Mouse (Mus musculus): Measurements from ENCODE around the gene Rev3l. TPM values are rescaled to one million over a fixed set of nuclear protein-coding genes. Genes with fewer than 3 reads are reported as not detected.

The Rev3l gene
- 17.2 and 23.7 TPM in 2 replicates for polyA plus RNA-seq (2014; fragmentation: Nextera tagmentation; extraction: Ambion mirVana)

- peak; percentile 97 for DNase-seq (ENCODE audit: low spot score)
- under 1% methylated on average over 39 of the region's 64 CpGs for WGBS
- Histone ChIP-seq H3K4me3 (ENCODE audit: low read depth, low read length) (peak within 1 kb of the TSS; percentile 88), H3K27ac (ENCODE audit: low read depth, low read length) (peak within 1 kb of the TSS; percentile 99), H3K9me3 (ENCODE audit: control insufficient read depth, low read length) (no peaks in the 10 kb centered on the region), H3K27me3 (ENCODE audit: control insufficient read depth, insufficient read depth, low read length) (no peaks in the 10 kb centered on the region), H3K4me1 (replicated peaks; ENCODE audit: control insufficient read depth, insufficient read depth, low read length) (no peaks in the 10 kb centered on the region), H3K4me2 (replicated peaks; ENCODE audit: low read depth, low read length) (peak within 1 kb of the TSS; percentile 55), H3K9ac (ENCODE audit: low read depth, low read length) (peak within 1 kb of the TSS; percentile 95), H3K36me3 (ENCODE audit: control insufficient read depth, insufficient read depth, low read length) (no peaks in the 10 kb centered on the region)
- peak; percentile 87 for ATAC-seq (ENCODE audit: low FRiP score)
These were observed at the start of gene Rev3l for GRCm38 (mm10) chr10:39731736-39732265. TSS of gene Rev3l (plus strand) at chr10:39732118.

- WGBS, result 87% methylated on average over 2 of the region's 2 CpGs
- Histone ChIP-seq H3K27me3 (ENCODE audit: control insufficient read depth, insufficient read depth, low read length) (no peaks in the 10 kb centered on the region), H3K9ac (ENCODE audit: low read depth, low read length) (no peak overlapping the region), H3K36me3 (ENCODE audit: control insufficient read depth, insufficient read depth, low read length) (no peaks in the 10 kb centered on the region), H3K27ac (ENCODE audit: low read depth, low read length) (no peak overlapping the region), H3K9me3 (ENCODE audit: control insufficient read depth, low read length) (no peaks in the 10 kb centered on the region), H3K4me1 (replicated peaks; ENCODE audit: control insufficient read depth, insufficient read depth, low read length) (no peaks in the 10 kb centered on the region), H3K4me2 (replicated peaks; ENCODE audit: low read depth, low read length) (no peak overlapping the region), H3K4me3 (ENCODE audit: low read depth, low read length) (no peak overlapping the region)
- no peak for ATAC-seq (ENCODE audit: low FRiP score)
- no peak for DNase-seq (ENCODE audit: low spot score)
These were observed 49.4 kb upstream of the Rev3l start for GRCm38 (mm10) chr10:39682556-39682955.

GRCm38 (mm10) chr10:39683481-39683880 lies 48.4 kb upstream of the Rev3l start:
- no peaks in the 10 kb centered on the region for H3K27me3 ChIP-seq (ENCODE audit: control insufficient read depth, insufficient read depth, low read length)
- no peaks in the 10 kb centered on the region for H3K9me3 ChIP-seq (ENCODE audit: control insufficient read depth, low read length)
- no peaks in the 10 kb centered on the region for H3K36me3 ChIP-seq (ENCODE audit: control insufficient read depth, insufficient read depth, low read length)
- WGBS, result 93% methylated on average over 2 of the region's 2 CpGs
- no peak overlapping the region for H3K4me2 ChIP-seq (replicated peaks; ENCODE audit: low read depth, low read length)
- no peak overlapping the region for H3K27ac ChIP-seq (ENCODE audit: low read depth, low read length)
- ATAC-seq (ENCODE audit: low FRiP score) (no peak), DNase-seq (ENCODE audit: low spot score) (no peak)
- H3K4me3 ChIP-seq (ENCODE audit: low read depth, low read length), result no peak overlapping the region
- H3K9ac ChIP-seq (ENCODE audit: low read depth, low read length), result no peak overlapping the region
- no peaks in the 10 kb centered on the region for H3K4me1 ChIP-seq (replicated peaks; ENCODE audit: control insufficient read depth, insufficient read depth, low read length)

GRCm38 (mm10) chr10:39686811-39687210 lies 45.1 kb upstream of the Rev3l start:
- Histone ChIP-seq H3K27ac (ENCODE audit: low read depth, low read length) (no peak overlapping the region), H3K4me2 (replicated peaks; ENCODE audit: low read depth, low read length) (no peak overlapping the region), H3K4me3 (ENCODE audit: low read depth, low read length) (no peak overlapping the region), H3K27me3 (ENCODE audit: control insufficient read depth, insufficient read depth, low read length) (no peaks in the 10 kb centered on the region), H3K9ac (ENCODE audit: low read depth, low read length) (no peak overlapping the region), H3K9me3 (ENCODE audit: control insufficient read depth, low read length) (no peaks in the 10 kb centered on the region), H3K36me3 (ENCODE audit: control insufficient read depth, insufficient read depth, low read length) (no peaks in the 10 kb centered on the region), H3K4me1 (replicated peaks; ENCODE audit: control insufficient read depth, insufficient read depth, low read length) (no peaks in the 10 kb centered on the region)
- WGBS, result 94% methylated on average over 4 of the region's 4 CpGs
- DNase-seq (ENCODE audit: low spot score) (no peak), ATAC-seq (ENCODE audit: low FRiP score) (no peak)

- Histone ChIP-seq H3K9ac (ENCODE audit: low read depth, low read length) (no peak overlapping the region), H3K27me3 (ENCODE audit: control insufficient read depth, insufficient read depth, low read length) (no peaks in the 10 kb centered on the region), H3K4me1 (replicated peaks; ENCODE audit: control insufficient read depth, insufficient read depth, low read length) (no peaks in the 10 kb centered on the region), H3K4me2 (replicated peaks; ENCODE audit: low read depth, low read length) (no peak overlapping the region), H3K27ac (ENCODE audit: low read depth, low read length) (no peak overlapping the region), H3K4me3 (ENCODE audit: low read depth, low read length) (no peak overlapping the region), H3K36me3 (ENCODE audit: control insufficient read depth, insufficient read depth, low read length) (no peaks in the 10 kb centered on the region), H3K9me3 (ENCODE audit: control insufficient read depth, low read length) (no peaks in the 10 kb centered on the region)
- no peak for DNase-seq (ENCODE audit: low spot score)
- WGBS, result 93% methylated on average over 3 of the region's 3 CpGs
- no peak for ATAC-seq (ENCODE audit: low FRiP score)
These were observed 44.1 kb upstream of the Rev3l start for GRCm38 (mm10) chr10:39687851-39688250.

GRCm38 (mm10) chr10:39691351-39692064 lies 40.4 kb upstream of the Rev3l start:
- WGBS, result 65% methylated on average over 11 of the region's 11 CpGs
- no peaks in the 10 kb centered on the region for H3K27me3 ChIP-seq (ENCODE audit: control insufficient read depth, insufficient read depth, low read length)
- no peak overlapping the region for H3K4me3 ChIP-seq (ENCODE audit: low read depth, low read length)
- H3K4me2 ChIP-seq (replicated peaks; ENCODE audit: low read depth, low read length), result no peak overlapping the region
- H3K9me3 ChIP-seq (ENCODE audit: control insufficient read depth, low read length), result no peaks in the 10 kb centered on the region
- DNase-seq (ENCODE audit: low spot score) (no peak), ATAC-seq (ENCODE audit: low FRiP score) (no peak)
- no peak overlapping the region for H3K9ac ChIP-seq (ENCODE audit: low read depth, low read length)
- H3K4me1 ChIP-seq (replicated peaks; ENCODE audit: control insufficient read depth, insufficient read depth, low read length), result no peaks in the 10 kb centered on the region
- no peak overlapping the region for H3K27ac ChIP-seq (ENCODE audit: low read depth, low read length)
- H3K36me3 ChIP-seq (ENCODE audit: control insufficient read depth, insufficient read depth, low read length), result no peaks in the 10 kb centered on the region

GRCm38 (mm10) chr10:39692152-39692551 lies 39.8 kb upstream of the Rev3l start:
- H3K4me1 ChIP-seq (replicated peaks; ENCODE audit: control insufficient read depth, insufficient read depth, low read length), result no peaks in the 10 kb centered on the region
- no peaks in the 10 kb centered on the region for H3K27me3 ChIP-seq (ENCODE audit: control insufficient read depth, insufficient read depth, low read length)
- ATAC-seq (ENCODE audit: low FRiP score), result no peak
- no peaks in the 10 kb centered on the region for H3K9me3 ChIP-seq (ENCODE audit: control insufficient read depth, low read length)
- no peaks in the 10 kb centered on the region for H3K36me3 ChIP-seq (ENCODE audit: control insufficient read depth, insufficient read depth, low read length)
- H3K4me2 ChIP-seq (replicated peaks; ENCODE audit: low read depth, low read length), result no peak overlapping the region
- DNase-seq (ENCODE audit: low spot score), result no peak
- no peak overlapping the region for H3K27ac ChIP-seq (ENCODE audit: low read depth, low read length)
- H3K4me3 ChIP-seq (ENCODE audit: low read depth, low read length), result no peak overlapping the region
- no peak overlapping the region for H3K9ac ChIP-seq (ENCODE audit: low read depth, low read length)
- 81% methylated on average over 2 of the region's 2 CpGs for WGBS

GRCm38 (mm10) chr10:39707717-39708510 lies 24.0 kb upstream of the Rev3l start:
- DNase-seq (ENCODE audit: low spot score) (no peak), ATAC-seq (ENCODE audit: low FRiP score) (no peak)
- Histone ChIP-seq H3K36me3 (ENCODE audit: control insufficient read depth, insufficient read depth, low read length) (no peaks in the 10 kb centered on the region), H3K9me3 (ENCODE audit: control insufficient read depth, low read length) (no peaks in the 10 kb centered on the region), H3K4me3 (ENCODE audit: low read depth, low read length) (no peak overlapping the region), H3K4me2 (replicated peaks; ENCODE audit: low read depth, low read length) (no peak overlapping the region), H3K27ac (ENCODE audit: low read depth, low read length) (no peak overlapping the region), H3K4me1 (replicated peaks; ENCODE audit: control insufficient read depth, insufficient read depth, low read length) (no peaks in the 10 kb centered on the region), H3K27me3 (ENCODE audit: control insufficient read depth, insufficient read depth, low read length) (no peaks in the 10 kb centered on the region), H3K9ac (ENCODE audit: low read depth, low read length) (no peak overlapping the region)
- 73% methylated on average over 2 of the region's 2 CpGs for WGBS
